Mouse (Mus musculus) embryonic facial prominence, embryonic 12.5 days (tissue): ENCODE measurements around the gene Phf23. TPM values are rescaled to one million over a fixed set of nuclear protein-coding genes. Genes with fewer than 3 reads are reported as not detected.

Experiments
- ATAC-seq: fragments of 200-750 bp; cut with Nextera tagmentation; 2 replicates; pipeline ENCODE4 v1.8.0; 2017; ENCODE audit not compliant: insufficient number of reproducible peaks, insufficient read depth, low FRiP score, low TSS enrichment
- H3K27ac ChIP-seq: fragments of 300-500 bp; sonication (generic); 2 replicates; pipeline ENCODE4 v1.5.1; 2016; ENCODE audit warnings: mild to moderate bottlenecking
- H3K27me3 ChIP-seq: fragments of 300-500 bp; sonication (generic); 2 replicates; pipeline ENCODE4 v1.6.1; 2016; ENCODE audit warnings: mild to moderate bottlenecking, moderate library complexity
- H3K36me3 ChIP-seq: fragments of 300-500 bp; sonication (generic); 2 replicates; pipeline ENCODE4 v1.6.1; 2016; ENCODE audit warnings: mild to moderate bottlenecking
- H3K4me1 ChIP-seq: fragments of 300-500 bp; sonication (generic); 2 replicates; pipeline ENCODE4 v1.6.1; 2016
- H3K4me2 ChIP-seq: fragments of 300-500 bp; sonication (generic); replicated peaks from 2 replicates; pipeline ENCODE4 v1.6.1; 2016; ENCODE audit warnings: mild to moderate bottlenecking, moderate library complexity
- H3K4me3 ChIP-seq: fragments of 300-500 bp; sonication (generic); 2 replicates; pipeline ENCODE4 v1.5.1; 2016; ENCODE audit warnings: mild to moderate bottlenecking
- H3K9ac ChIP-seq: fragments of 300-500 bp; sonication (generic); 2 replicates; pipeline ENCODE4 v1.6.1; 2016; ENCODE audit warnings: mild to moderate bottlenecking, moderate library complexity
- H3K9me3 ChIP-seq: fragments of 300-500 bp; sonication (generic); 2 replicates; pipeline ENCODE4 v1.6.1; 2016; ENCODE audit warnings: mild to moderate bottlenecking, moderate library complexity
- WGBS: fragments of 180-500 bp; shearing (Covaris S2); methylation state at CpG from one replicate; pipeline ENCODE4 v1.1.7; 2016; 5-methylcytosine and 5-hydroxymethylcytosine counted together
- microRNA counts: library from miRNA; unstranded; fragments of <30 nt; microRNA quantifications from one replicate; lab custom pipeline; 2017
- microRNA-seq: library from miRNA; unstranded; fragments of <30 nt; microRNA quantifications from one replicate; pipeline ENCODE4, GENCODE M21; 2017
- polyA plus RNA-seq: library from polyadenylated mRNA; unstranded; fragments of >200 nt; fragmentation: Nextera tagmentation; extraction: Ambion mirVana; gene quantifications from 2 replicates; pipeline ENCODE4 v1.2.1, GENCODE M21; 2016

Phf23 gene
- polyA plus RNA-seq, 1 experiment from 2014 or later, result 95.1 TPM

DNA sequence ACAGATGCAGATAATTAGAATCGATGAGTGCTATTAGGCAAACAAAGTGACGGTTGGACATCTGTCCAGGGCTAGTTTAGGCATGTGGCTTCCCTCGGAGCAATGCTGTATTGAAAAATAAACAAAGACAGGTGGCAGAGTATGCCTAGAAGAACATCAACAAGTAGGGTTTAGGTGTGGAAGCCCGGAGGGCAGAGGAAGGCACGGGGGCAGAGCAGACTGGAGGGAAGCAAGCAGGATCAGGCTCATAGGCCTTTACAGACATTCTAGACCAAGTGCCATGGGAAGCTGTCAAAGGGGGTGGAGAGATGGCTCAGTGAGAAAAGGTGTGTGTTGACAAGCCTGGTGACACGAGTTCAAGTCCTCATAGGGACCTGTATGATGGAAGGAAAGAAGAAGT lies 53.8 kb downstream of the Phf23 start:
- Histone ChIP-seq H3K9ac (no peak overlapping the region), H3K4me3 (no peak overlapping the region), H3K36me3 (peaks cover 9% of the 10 kb centered on the region; the same call in 1 of the 2 replicates), H3K9me3 (no peaks in the 10 kb centered on the region), H3K27me3 (no peaks in the 10 kb centered on the region), H3K4me2 (no peak overlapping the region), H3K27ac (no peak overlapping the region), H3K4me1 (no peaks in the 10 kb centered on the region)
- 31% methylated on average over 6 of the region's 6 CpGs for WGBS
- no peak for ATAC-seq

MicroRNAs encoded within 50 kb of the gene (microRNA counts, 519-probe panel; counts per million panel counts)
- microRNA mmu-miR-324-3p (lab: Ali Mortazavi, UCI) (460 counts per million, percentile 65 among the panel's probes with 10 or more counts), microRNA mmu-miR-324-5p (lab: Ali Mortazavi, UCI) (3,757 counts per million, percentile 75 among the panel's probes with 10 or more counts)

Small RNAs within 50 kb of the gene (microRNA-seq; reads per million reads assigned to microRNA genes)
- gene Gm44349 (not detected), gene Mir324 (4,079 reads per million, percentile 88 among the genes with 10 or more reads in this experiment)

Other genes with a start within 250 kb of the Phf23 start
- 27.9 and 32.7 TPM in 2 replicates for gene Polr2a, start 237.1 kb upstream of the Phf23 start, polyA plus RNA-seq
- not detected in 2 replicates for gene Slc35g3, start 233.8 kb upstream of the Phf23 start, polyA plus RNA-seq
- gene Zbtb4, start 229.9 kb upstream of the Phf23 start, polyA plus RNA-seq, result 2.1 and 2.4 TPM in 2 replicates
- gene Chrnb1, start 199.8 kb upstream of the Phf23 start, polyA plus RNA-seq, result 11.1 and 11.9 TPM in 2 replicates
- gene Fgf11, start 193.9 kb upstream of the Phf23 start, polyA plus RNA-seq, result 1.7 and 2.2 TPM in 2 replicates
- gene Tmem102, start 190.2 kb upstream of the Phf23 start, polyA plus RNA-seq, result 2.9 and 3.0 TPM in 2 replicates
- not detected in 2 replicates for gene Gm39566, start 180.5 kb upstream of the Phf23 start, polyA plus RNA-seq
- not detected in 2 replicates for gene Spem2, start 177.3 kb upstream of the Phf23 start, polyA plus RNA-seq
- 0.29 and 0.58 TPM in 2 replicates for gene Spem1, start 173.6 kb upstream of the Phf23 start, polyA plus RNA-seq
- gene Nlgn2, start 158.0 kb upstream of the Phf23 start, polyA plus RNA-seq, result 13.0 and 13.1 TPM in 2 replicates
- 351 and 399 TPM in 2 replicates for gene Tmem256, start 157.3 kb upstream of the Phf23 start, polyA plus RNA-seq
- 122 and 127 TPM in 2 replicates for gene Plscr3, start 149.4 kb upstream of the Phf23 start, polyA plus RNA-seq
- 2.4 and 2.5 TPM in 2 replicates for gene Tnk1, start 137.0 kb upstream of the Phf23 start, polyA plus RNA-seq
- gene Tmem95, start 117.8 kb upstream of the Phf23 start, polyA plus RNA-seq, result not detected in 2 replicates
- 2.9 and 3.0 TPM in 2 replicates for gene Kctd11, start 114.4 kb upstream of the Phf23 start, polyA plus RNA-seq
- 0.83 and 1.3 TPM in 2 replicates for gene Acap1, start 100.2 kb upstream of the Phf23 start, polyA plus RNA-seq
- 21.4 and 23.6 TPM in 2 replicates for gene 2810408A11Rik, start 94.8 kb upstream of the Phf23 start, polyA plus RNA-seq
- gene Neurl4, start 94.7 kb upstream of the Phf23 start, polyA plus RNA-seq, result 14.2 and 15.9 TPM in 2 replicates
- 84.8 and 92.0 TPM in 2 replicates for gene Gps2, start 81.9 kb upstream of the Phf23 start, polyA plus RNA-seq
- 1,661 and 1,669 TPM in 2 replicates for gene Eif5a, start 73.8 kb upstream of the Phf23 start, polyA plus RNA-seq
- gene Ybx2, start 60.0 kb upstream of the Phf23 start, polyA plus RNA-seq, result 10.7 and 11.4 TPM in 2 replicates
- 34.2 and 36.1 TPM in 2 replicates for gene Slc2a4, start 47.6 kb upstream of the Phf23 start, polyA plus RNA-seq
- gene Cldn7, start 31.0 kb upstream of the Phf23 start, polyA plus RNA-seq, result 29.6 and 32.2 TPM in 2 replicates
- gene Ctdnep1, start 14.6 kb upstream of the Phf23 start, polyA plus RNA-seq, result 32.4 and 32.8 TPM in 2 replicates
- gene Elp5, start 13.3 kb upstream of the Phf23 start, polyA plus RNA-seq, result 123 and 130 TPM in 2 replicates
- 463 and 471 TPM in 2 replicates for gene Gabarap, start 4.6 kb upstream of the Phf23 start, polyA plus RNA-seq
- 67.2 and 70.3 TPM in 2 replicates for gene Dvl2, start 4.8 kb downstream of the Phf23 start, polyA plus RNA-seq
- gene Acadvl, start 19.6 kb downstream of the Phf23 start, polyA plus RNA-seq, result 66.8 and 70.4 TPM in 2 replicates
- gene Dlg4, start 21.2 kb downstream of the Phf23 start, polyA plus RNA-seq, result 12.6 and 14.9 TPM in 2 replicates
- gene Asgr1, start 58.3 kb downstream of the Phf23 start, polyA plus RNA-seq, result 0.51 and 0.83 TPM in 2 replicates
- not detected in 2 replicates for gene Asgr2, start 96.9 kb downstream of the Phf23 start, polyA plus RNA-seq
- gene Mgl2, start 134.6 kb downstream of the Phf23 start, polyA plus RNA-seq, result 0.41 TPM in 1 of 2 replicates, not detected in the other
- gene Clec10a, start 160.4 kb downstream of the Phf23 start, polyA plus RNA-seq, result 0.29 TPM in 1 of 2 replicates, not detected in the other
- 1.5 and 2.0 TPM in 2 replicates for gene Slc16a11, start 217.0 kb downstream of the Phf23 start, polyA plus RNA-seq
- 12.8 and 13.3 TPM in 2 replicates for gene Slc16a13, start 225.3 kb downstream of the Phf23 start, polyA plus RNA-seq
- 10.7 and 10.8 TPM in 2 replicates for gene Bcl6b, start 234.0 kb downstream of the Phf23 start, polyA plus RNA-seq
- 193 and 202 TPM in 2 replicates for gene 0610010K14Rik, start 242.1 kb downstream of the Phf23 start, polyA plus RNA-seq
- 9.9 and 13.2 TPM in 2 replicates for gene Gm21988, start 244.1 kb downstream of the Phf23 start, polyA plus RNA-seq
- gene Rnasek, start 244.1 kb downstream of the Phf23 start, polyA plus RNA-seq, result 136 and 148 TPM in 2 replicates